Mouse (Mus musculus) kidney, adult 10 weeks (tissue): ENCODE results near the gene Zfp983. TPM values are rescaled to one million over a fixed set of nuclear protein-coding genes. Genes with fewer than 3 reads are reported as not detected.

Experiments used
- polyA plus RNA-seq: library from polyadenylated mRNA; stranded (reverse); fragments of 350-450 nt; fragmentation: Illumina TruSeq; extraction: RNeasy Lipid Tissue Mini Kit (QIAGEN cat#74804); gene quantifications from one replicate; pipeline ENCODE4 v1.2.3, GENCODE M21; 2014; ENCODE audit warnings: low read depth, low replicate concordance

Zfp983 gene
- 13.5 TPM for polyA plus RNA-seq

DNA sequence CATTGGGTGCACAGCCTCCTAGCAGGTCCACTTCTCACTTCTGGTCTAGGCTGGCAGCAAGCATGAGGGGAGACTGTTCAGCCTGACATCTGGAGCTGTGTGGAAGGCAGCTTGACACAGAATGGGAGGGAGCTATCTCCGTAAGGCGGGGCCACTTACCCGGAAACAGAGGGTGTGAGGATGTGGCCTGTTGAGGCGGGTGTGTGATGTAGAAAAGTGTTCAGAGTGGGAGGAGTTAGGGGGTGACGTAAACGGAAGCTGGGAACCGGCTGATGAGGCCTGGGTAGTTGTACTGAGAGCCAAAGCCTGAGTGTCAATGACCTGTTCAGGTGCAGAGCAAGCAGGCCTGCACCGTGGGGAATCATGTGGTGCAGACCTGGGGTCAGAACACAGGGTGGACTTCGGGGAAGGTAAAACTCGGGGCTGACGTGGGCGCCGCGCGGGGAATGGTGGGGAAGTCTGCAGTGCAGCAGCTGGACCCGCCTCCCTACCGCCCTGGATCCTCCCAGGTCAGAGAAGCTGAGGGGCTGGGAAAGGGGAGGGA is at the start of gene Zfp983:
TSS of gene Zfp983 (plus strand) at position 261 of the 544 bp plus-strand sequence.

DNA sequence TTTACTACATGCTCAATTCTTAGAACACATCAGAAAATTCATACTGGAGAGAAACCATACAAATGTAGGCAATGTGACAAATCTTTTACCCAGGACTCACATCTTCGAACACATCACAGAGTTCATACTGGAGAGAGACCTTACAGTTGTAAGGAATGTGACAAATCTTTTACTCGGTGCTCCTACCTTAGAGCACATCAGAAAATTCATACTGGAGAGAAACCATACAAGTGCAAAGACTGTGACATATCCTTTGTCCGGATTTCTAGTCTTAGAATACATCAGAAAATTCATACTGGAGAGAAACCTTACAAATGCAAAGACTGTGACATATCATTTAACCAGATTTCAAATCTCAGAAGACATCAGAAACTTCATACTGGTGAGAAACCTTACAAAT is 41.1 kb downstream of the Zfp983 start, which contains the start of gene Gm10226:
TSS of gene Gm10226 (plus strand) at position 301 of the 400 bp plus-strand sequence.

DNA sequence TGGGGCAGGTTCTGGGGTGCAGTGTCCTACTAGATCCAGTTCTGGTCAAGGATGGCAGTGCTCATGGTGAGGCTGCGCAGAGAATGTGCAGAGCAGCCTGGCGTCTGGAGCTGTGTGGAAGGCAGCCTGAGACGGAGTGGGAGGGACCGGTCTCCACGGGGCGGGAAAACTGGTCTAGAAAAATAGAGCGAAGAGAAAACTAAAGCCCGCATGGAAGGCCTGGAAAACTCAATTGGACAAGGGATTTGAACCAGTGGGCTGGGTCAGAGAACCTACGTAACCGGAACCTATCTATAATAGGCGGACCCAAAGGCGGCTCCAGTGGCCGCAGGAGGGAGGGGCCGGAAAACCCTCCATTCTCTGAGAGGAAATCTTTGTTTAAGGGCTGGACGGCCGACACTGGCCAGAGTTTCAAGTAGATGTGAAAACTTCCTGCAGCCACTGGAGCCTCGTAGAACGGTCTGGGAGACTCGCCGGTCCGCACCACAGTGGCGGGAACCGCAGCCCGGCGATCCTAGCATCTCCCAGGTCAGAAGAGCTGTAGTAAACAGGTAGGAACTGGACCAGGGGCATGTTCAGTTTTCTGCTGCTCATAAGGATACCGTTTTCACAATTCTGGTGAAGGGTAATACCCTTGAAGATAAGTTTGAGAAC is 57.0 kb downstream of the Zfp983 start, which contains the start of gene Zfp760:
TSS of gene Zfp760 (plus strand) at position 399 of the 654 bp plus-strand sequence.

Other genes starting within 250 kb of the Zfp983 start
- gene Zfp54, start 227.4 kb upstream of the Zfp983 start, polyA plus RNA-seq: 21.1 TPM
- gene Zfp51, start 200.2 kb upstream of the Zfp983 start, polyA plus RNA-seq: 38.9 TPM
- gene Zfp53, start 161.6 kb upstream of the Zfp983 start, polyA plus RNA-seq: 20.0 TPM
- 27.1 TPM for gene Zfp52, start 115.1 kb upstream of the Zfp983 start, polyA plus RNA-seq
- gene Zfp948, start 83.6 kb upstream of the Zfp983 start, polyA plus RNA-seq: 19.0 TPM
- gene Gm10226, start 41.2 kb downstream of the Zfp983 start, polyA plus RNA-seq: 28.2 TPM
- gene Zfp760, start 57.1 kb downstream of the Zfp983 start, polyA plus RNA-seq: 21.1 TPM
- gene Zfp229, start 80.2 kb downstream of the Zfp983 start, polyA plus RNA-seq: 23.9 TPM
- gene Zfp820, start 195.1 kb downstream of the Zfp983 start, polyA plus RNA-seq: 6.5 TPM